Mouse (Mus musculus) brain, embryonic 14.5 days (tissue): ENCODE results near the gene Slc23a4. TPM values are rescaled to one million over a fixed set of nuclear protein-coding genes. Genes with fewer than 3 reads are reported as not detected.
A peak's percentile ranks its signal among the peaks of the same experiment; 100 is the strongest.

Experiments
- DNase-seq: peaks from one replicate; pipeline ENCODE4 v3.0.0-alpha.2; 2011; ENCODE audit warnings: low read depth
- CTCF ChIP-seq: fragments of 200-500 bp; IDR thresholded peaks from 2 replicates; pipeline ENCODE4 v1.5.1; 2012; ENCODE audit warnings: inconsistent platforms, mild to moderate bottlenecking, moderate library complexity, borderline replicate concordance; ENCODE audit not compliant: insufficient read depth, insufficient read length; ENCODE audit errors: extremely low read depth
- POLR2A ChIP-seq: fragments of 200-500 bp; IDR thresholded peaks from 2 replicates; pipeline ENCODE4 v1.6.1; 2012; ENCODE audit warnings: mild to moderate bottlenecking, inconsistent platforms, borderline replicate concordance; ENCODE audit not compliant: poor library complexity, insufficient read depth, insufficient read length, severe bottlenecking; ENCODE audit errors: extremely low read depth
- polyA plus RNA-seq: library from polyadenylated mRNA; depleted of rRNA; stranded (reverse); fragments of >200 nt; gene quantifications from 2 replicates; pipeline ENCODE4 v1.2.3, GENCODE M21; 2012

Gene Slc23a4
- polyA plus RNA-seq, 1 experiment = 2.0 TPM

DNA sequence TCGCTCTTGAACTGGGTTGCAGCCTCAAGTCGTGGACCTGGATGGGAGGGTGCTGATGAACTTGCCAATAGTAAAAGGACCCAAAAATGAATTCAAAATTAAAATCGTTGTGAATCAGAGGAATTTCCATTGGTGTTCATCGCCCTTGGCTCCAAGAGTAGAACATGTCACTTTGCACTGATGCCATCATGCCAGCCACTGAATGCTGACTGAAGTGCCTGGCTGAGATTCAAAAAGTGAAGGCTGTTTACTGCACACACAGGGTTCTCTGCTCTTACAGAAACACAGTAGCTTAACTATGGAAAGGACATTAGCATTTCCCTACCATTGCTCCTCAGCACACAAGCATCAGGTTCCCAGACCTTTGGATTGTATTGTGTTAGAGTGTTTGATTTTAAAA, 8.3 kb upstream of the Slc23a4 start:
- peak; percentile 64 for DNase-seq
- TF ChIP-seq POLR2A (no peak), CTCF (no peak)

DNA sequence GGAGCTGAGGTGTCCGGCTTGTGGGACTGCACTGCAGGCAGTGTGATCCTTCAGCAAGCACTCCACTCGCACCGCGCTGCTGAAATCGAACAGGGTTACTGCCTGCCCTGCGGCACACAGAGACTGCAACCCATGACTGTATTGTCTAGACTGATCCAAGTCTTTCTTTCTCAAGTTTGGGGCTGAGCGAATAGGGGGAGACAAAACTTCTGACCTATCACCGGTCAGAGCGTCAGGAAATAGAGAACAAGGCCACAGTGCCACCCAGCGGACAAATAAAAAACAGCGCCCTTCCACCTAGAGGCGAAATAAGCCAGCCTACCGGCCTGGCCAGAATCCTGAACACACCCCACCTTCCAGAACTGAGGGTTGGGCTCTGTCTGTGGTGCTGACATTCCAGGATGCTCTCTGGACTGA, 7.1 kb upstream of the Slc23a4 start:
- TF ChIP-seq POLR2A (no peak), CTCF (peak; percentile 91)
- peak; percentile 83 for DNase-seq

DNA sequence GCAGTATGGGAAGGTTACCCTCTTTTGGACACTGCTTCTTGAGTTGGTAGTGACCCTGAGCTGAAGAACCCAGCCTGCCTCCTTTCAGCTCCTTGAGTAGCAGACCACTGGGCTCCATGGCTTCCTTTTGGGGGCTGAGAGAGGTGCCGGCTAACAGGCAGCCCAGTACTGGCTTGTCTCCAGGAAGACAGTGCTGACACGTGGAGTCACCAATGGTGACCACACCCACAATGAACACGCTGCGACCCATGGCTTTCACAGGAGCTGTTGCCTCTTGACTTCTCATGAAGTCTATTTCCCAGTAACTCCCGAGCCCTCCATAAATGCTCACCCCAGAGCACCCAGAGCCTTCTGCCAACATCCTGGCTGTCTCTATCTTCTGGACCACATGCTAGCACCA, 6.5 kb upstream of the Slc23a4 start:
- TF ChIP-seq POLR2A = no peak
- no peak for TF ChIP-seq CTCF
- no peak for DNase-seq

DNA sequence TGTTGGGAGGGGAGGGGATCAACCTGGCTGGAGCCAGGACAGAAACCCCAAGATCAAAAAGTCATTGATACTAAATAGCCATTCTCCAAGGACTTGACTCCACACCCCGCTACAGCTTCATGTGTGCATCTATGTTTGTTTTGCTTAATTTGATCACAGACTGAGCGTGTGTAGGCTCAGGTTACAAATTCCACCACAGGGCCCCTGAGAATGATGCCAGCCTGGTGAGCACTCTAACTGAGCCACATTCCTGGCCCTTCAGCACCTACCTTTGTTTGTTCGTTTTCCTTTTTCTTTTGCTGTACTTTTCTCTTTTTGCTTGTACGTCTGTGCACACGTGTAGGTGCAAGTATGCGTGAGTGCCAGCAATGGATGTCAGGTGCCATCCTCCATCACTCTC, 1.1 kb upstream of the Slc23a4 start:
- TF ChIP-seq CTCF (no peak), POLR2A (no peak)
- no peak for DNase-seq

DNA sequence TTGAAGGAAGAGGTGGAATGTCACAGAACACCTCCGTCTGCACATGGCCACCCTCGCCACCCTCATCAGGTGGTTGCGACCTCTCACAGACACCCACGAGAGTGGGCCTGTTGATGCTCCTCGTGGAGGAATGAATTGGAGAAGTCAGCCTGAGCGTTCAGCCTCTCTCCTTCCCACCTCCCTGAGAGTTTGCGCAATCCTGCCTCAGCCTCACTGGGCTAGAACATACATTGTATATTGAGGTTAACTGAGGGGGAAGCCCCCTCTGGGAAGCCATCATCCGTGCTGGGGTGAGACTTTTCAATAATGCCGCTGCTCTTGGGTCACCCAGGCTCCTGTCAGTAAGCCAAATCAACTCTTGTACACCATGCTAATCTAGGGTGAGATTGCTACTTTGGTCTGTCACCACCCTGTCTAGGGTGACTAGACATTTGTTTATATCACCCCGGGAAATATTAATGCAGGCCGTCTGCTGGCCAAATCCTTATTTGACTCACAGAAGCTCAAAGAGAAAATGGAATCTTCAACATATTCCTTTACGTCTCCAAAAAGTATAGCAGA, 1.0 kb downstream of the Slc23a4 start:
- TF ChIP-seq CTCF (no peak), POLR2A (no peak)
- no peak for DNase-seq

DNA sequence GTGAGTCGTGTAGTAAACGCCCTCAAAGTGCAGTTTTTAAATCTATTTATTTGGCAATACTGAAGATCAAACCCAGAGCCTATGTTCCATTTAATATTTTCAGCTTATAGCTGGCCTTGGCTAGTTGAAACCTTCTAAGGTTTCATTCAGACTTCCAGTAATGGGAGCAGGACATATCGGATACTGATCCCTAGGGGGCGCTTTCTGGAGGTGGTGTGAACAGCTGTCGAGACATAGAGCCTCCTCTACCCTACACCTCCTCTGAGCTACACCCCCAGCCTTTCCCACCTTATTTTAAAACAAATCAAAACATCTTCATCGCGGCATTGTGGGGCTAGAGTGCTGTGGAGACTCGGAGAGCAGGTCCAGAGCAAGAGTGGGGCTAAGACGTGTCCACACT, 7.5 kb downstream of the Slc23a4 start:
- no peak for DNase-seq

DNA sequence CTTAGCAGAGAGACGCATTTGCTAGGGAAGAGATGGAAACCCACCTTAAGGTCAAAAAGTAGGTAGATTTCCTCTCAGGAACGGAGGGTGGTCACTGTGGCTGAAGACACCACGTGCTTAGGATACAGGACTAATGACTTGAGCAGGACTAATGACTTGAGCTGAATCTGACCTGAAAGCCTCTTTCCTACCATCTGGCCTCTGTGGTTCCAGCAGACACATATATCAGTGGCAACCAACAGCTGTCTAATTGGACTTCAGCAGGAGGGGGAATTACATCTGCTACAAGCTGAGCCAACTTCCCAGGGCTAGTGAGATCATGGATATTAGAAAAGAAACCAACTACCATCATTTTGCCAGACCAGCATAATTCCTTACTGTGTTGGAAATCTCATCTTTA, 8.9 kb downstream of the Slc23a4 start:
- no peak for DNase-seq
- TF ChIP-seq POLR2A (no peak), CTCF (no peak)

More for the DNA sequence above, 7.5 kb downstream of the Slc23a4 start:
- no peak for TF ChIP-seq CTCF

DNA sequence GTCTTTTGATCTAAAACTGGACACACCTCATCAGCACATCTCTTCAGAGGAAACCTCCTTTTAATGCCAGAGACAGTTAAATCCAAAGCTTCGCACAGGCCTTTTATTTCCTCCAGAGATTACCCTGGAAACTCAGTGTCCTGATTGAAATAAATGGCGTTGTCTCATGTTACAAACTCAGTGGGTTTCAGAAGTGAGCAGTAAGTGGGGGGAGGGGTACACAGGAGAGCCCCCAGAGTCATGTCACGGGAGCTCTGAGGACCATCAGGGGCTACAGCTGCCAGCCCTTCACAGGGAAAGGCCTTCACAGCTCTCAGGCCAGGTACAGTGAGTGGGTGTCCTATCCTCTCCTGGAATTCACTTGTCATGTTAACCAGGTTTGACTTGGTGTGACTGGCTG, 17.0 kb downstream of the Slc23a4 start:
- no peak for DNase-seq
- TF ChIP-seq POLR2A = no peak
- TF ChIP-seq CTCF = no peak

DNA sequence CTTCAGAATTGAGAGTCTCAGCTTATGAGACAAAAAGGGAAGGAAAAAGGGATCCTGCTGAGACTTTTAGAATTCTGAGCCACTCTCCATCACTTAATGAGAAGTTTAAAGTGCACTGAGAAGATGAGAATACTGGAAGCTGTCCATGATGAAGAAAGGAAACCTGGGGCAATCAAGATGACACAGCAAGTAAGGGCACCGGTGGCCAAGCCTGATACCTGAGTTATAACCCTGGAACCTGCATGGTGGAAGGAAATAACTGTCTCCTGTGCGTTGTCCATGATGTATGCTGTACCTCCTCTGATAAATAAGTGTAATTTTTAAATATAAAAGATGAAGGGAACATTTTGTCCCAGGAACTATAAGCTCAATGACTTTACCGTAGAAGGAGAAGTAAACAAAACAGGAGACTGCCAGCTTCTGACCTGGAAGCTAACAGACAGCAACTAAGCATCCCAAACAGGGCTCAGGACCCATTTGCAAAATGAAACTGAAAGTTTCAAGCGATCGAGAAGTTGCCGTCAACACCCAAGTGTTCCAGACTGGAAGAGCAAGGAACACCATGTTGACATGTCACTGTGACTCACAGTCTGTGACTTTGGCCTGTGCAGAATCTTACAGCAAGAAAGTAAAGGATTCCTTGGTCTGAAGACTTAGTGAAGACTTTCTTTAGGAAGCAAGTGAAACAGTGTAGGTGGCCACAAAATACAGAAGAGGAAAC, 22.2 kb downstream of the Slc23a4 start:
- DNase-seq = no peak
- TF ChIP-seq POLR2A (no peak), CTCF (no peak)

DNA sequence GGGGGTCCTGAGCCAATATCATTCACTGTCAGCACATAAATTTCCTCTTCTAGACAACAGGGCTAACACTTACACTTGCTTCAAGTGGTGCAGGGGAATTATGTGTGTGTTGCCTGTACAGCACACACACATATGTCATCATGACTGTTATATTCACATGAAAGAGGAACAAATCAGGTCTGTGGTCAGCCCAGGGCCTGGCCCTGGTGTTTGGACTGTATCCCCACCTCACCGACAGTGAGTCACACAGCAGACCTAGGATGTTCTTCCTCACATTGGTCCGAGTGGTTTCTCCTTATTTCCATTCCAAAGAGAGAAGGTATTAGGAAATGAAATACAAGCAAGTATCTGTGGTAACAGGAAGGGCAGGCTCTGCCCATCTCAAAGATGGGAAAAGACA, 23.7 kb downstream of the Slc23a4 start:
- no peak for TF ChIP-seq CTCF
- TF ChIP-seq POLR2A = no peak

DNA sequence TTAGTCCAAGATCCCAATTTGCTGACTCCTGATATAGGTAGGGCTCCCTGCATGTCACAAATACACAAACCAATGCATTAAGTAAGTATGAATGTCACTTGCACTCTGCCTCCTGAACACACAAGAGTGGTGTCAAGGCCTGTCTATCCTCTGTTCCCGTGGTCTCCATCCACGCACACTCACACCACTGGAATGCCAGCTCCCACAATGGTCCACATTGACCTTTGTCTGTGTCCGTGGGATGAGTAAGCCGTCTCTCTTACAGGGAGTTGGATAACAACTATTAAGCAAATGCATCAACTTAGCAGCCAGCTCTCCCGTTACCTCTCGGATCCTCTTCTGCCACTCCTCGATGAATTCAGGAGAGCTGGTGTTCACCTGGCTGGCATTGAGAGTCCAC, 29.1 kb downstream of the Slc23a4 start:
- no peak for DNase-seq
- TF ChIP-seq POLR2A (no peak), CTCF (no peak)

More for the DNA sequence above, 23.7 kb downstream of the Slc23a4 start:
- DNase-seq = no peak

DNA sequence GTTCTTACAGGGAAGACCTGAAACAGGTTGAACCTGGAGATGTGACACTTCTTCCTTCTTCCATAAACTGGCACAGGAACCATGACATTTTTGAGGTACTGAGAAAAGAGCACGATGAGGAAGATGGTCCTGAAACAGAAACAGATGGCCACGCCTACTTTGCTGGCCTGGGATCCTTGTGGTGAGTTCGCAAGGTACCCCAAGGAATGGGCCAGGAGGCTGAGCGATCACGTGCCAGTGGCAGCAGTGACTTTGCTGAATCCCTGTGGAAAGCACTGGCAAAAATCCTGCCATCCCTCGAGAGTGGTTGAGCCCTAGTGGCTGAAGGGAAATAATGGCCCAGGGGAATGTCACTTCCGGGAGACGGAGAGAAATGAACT, 32.4 kb downstream of the Slc23a4 start:
- TF ChIP-seq POLR2A (no peak), CTCF (no peak)
- no peak for DNase-seq
